Mouse (Mus musculus) spleen, adult 2 months (tissue): ENCODE data around the gene March5.
"Not testable (repeated sequence)": the region's sequence is repeated elsewhere in the genome, so short reads cannot be mapped to it uniquely, and the experiment has no call there.

ENCODE experiments used
- CTCF ChIP-seq: fragments of 200-500 bp; IDR thresholded peaks from 2 replicates; pipeline ENCODE4 v1.5.1; 2011; ENCODE audit warnings: mild to moderate bottlenecking, inconsistent platforms; ENCODE audit not compliant: insufficient read depth, insufficient read length, insufficient replicate concordance; ENCODE audit errors: extremely low read depth
- POLR2A ChIP-seq: fragments of 200-500 bp; IDR thresholded peaks from 2 replicates; pipeline ENCODE4 v1.6.1; 2011; ENCODE audit warnings: low read depth, low read length, inconsistent platforms

DNA sequence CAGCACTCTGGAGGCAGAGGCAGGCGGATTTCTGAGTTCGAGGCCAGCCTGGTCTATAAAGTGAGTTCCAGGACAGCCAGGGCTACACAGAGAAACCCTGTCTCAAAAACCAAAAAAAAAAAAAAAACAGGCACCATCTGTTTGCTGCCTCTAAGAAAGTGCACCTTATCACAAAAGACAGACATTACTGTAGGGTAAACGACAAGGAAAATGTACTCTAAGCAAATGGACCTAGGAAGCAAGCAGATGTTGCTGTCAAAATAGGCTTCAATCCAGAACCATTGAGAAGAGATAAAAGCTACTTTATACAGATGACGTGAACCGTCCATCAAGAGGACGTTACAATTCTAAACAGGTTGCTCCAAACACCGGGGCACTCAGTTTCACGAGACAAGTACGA is 25.3 kb downstream of the March5 start:
- TF ChIP-seq CTCF, POLR2A: not testable (repeated sequence)
